Mouse (Mus musculus) urinary bladder, postnatal 10 days (tissue): ENCODE measurements around the gene Atg4b.
A peak's percentile ranks its signal among the peaks of the same experiment; 100 is the strongest.
"Not testable (repeated sequence)": the region's sequence is repeated elsewhere in the genome, so short reads cannot be mapped to it uniquely, and the experiment has no call there.

Source experiments
- DNase-seq: peaks from one replicate; pipeline ENCODE4 v3.0.0; 2022; ENCODE audit warnings: low spot score

Atg4b gene

DNA sequence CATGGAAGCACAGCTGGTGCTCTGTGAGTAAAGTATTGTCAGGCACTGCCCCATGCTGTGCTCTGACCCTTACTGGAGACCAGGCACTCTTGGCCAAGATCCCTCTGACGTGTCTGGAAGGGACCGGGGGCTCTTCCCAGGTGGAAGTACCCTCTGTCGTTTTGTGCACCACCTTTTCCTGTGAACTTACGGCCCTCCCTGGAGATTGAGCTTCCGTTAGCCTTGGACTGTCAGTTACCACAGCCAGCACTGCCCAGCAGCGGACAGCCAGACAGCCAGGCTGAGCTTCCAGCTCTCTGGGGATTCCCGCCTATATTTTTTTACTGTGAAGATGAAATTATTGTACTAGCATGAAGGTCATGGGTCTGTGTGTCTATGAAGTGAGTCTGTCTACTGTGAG is 67.4 kb downstream of the Atg4b start:
- DNase-seq, result no peak

DNA sequence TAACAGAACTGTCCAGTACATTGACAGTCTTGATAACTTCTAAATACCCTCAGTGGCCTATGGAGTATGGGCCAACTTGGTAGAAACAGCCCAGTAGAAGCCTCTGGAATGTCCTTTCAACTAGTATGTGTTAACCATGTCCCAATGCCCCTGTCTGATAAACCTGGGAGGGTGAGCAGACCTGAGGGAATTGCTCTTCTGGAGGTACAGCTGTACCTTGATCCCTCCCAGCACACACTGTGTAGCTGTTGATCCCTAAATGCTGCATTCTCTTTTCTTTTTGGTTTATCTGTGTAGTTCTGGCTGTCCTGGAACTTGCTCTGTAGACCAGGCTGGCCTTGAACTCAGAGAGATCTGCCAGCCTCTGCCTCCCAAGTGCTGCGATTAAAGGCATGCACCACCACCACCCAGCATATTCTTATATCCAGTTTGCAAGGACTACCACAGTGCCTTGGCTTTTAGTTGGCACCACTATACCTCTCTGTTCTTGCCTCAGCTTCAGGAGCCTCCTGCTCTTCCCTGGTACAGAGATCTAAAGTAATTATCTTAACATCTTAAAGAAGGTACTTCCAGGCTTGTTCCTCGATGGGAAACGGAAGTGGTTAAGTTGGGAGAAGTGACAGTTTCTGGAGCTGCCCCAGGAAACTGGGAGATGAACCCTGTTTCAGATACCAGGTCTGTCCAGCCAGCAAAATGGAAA is 72.6 kb downstream of the Atg4b start:
- DNase-seq, result no peak

DNA sequence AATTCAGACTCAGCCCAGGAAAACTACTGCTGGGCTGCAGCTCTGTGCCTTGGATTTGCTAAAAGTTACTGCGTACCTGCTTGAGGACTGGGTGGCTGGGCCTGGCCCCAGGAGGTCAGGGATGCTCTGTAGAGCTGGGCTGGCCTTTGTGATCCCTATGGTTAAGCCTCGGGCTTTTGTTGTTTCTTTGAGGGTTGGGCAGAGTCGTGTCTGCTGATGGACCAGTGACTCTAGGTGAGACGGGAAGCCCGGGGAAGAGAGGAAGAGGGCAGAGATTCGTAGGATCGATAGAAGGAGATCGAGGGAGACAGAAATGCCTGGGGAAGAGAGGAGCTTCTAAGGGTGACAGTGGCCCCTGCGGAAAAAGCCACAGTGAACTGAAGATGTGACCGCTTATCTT is 73.3 kb downstream of the Atg4b start, which contains the start of gene D2hgdh:
Gene D2hgdh, plus strand, starts transcription at position 301 of the 400 bp plus-strand sequence.
- DNase-seq, result no peak

DNA sequence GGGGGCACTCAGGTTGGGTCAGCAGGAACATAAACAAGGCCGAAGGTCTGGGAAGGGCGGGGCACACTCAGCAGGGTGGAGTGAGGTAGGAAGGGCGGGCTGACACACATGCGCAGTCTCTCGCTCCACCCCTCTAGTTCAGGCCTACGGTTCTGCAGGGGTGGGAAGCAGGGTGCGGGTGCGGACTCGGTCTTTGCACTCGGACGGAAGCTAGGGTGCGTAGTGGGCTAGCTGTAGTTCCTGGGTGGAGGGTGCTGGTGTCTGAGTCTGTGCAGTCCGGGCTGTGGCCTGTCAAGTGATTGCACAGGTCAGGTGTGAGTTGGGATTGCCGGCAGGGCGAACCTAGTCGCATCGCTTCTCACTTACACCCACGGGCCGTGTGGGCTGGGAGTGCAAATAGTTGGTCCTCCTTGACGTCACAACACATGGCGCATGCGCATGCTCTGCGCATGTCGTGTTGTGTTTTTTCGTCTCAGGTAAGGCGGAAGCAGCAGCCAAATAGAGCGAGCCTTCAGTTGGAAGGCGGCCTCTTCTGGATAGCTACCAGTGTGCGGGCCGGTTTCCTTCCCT is 73.9 kb downstream of the Atg4b start:
- peak; percentile 75 for DNase-seq

DNA sequence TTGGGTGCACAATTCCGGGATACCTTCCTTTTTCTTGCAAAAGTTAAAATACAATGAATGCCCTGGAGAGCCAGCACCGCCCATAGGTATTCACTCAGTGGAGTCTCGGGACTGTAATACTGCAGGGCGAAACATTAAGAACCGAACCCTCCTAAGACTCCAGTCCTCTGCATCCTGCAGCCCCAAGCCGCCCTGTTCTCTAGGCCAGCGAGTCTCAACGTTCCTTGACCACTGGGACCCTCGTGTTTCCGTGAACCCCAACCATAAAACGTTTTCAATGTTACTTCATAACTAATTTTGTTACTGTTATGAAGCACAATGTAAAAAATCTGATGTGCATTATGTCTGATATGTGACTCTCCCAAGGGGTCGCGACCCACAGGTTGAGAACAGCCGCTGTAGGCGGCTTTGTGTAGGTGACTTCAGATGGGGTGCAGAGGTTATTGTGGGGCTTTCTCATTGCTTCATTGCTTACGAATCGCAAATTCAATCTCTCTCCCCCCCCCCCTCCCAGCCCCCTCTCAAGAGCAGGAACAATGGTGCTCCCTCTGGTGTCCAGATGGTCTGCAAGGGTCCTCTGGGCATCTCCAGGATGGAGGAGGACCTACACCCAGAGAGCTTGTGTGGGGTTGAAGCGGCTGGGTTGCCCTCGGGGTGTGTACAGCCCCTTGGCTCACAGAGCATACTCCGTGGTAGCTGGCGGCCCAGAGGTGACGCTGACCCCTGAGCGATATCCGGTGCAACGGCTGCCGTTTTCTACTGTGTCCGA is 74.7 kb downstream of the Atg4b start:
- no peak for DNase-seq

DNA sequence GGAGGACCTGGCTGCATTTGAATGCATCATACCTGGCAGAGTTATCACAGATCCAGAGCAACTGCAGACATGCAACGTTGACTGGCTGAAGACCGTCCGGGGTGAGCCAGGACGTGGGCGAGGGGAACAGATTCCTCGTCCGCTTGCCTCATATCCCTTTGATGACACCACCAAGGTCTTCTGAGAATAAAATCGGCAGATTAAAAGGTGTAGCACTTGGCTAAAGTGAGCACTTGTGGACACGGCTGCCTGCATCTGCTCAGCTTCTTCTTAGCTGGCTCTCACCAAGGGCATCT is 75.2 kb downstream of the Atg4b start:
- DNase-seq, result no peak

DNA sequence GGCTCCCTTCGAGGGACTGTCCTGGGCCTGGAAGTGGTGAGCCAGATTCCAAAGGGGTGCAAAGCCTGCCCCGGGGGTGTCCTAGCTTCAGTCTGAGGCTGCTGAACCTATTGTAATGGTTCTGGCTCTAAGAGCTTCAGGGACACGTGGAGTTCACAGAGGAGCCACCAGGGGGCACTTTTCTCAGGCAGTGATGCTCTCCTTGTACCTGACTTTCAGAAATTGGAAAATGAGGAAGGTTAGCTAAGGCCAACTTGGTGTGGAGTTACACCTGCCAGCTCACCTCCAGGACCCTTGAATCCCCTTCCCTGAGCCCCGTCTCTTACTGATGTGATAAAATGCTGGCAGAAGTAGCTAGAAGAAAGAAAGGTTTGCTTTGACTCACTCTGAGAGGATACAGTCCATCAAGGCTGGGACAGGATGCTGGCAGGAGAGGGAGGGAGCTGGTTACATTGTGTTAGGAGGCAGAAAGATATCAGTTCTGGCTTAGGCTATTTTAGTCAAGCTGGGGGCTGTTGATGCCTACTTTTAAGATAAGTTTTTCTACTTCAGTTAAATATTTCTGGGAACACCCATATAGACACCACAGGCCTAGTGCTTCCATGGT is 81.6 kb downstream of the Atg4b start:
- not testable (repeated sequence) for DNase-seq

DNA sequence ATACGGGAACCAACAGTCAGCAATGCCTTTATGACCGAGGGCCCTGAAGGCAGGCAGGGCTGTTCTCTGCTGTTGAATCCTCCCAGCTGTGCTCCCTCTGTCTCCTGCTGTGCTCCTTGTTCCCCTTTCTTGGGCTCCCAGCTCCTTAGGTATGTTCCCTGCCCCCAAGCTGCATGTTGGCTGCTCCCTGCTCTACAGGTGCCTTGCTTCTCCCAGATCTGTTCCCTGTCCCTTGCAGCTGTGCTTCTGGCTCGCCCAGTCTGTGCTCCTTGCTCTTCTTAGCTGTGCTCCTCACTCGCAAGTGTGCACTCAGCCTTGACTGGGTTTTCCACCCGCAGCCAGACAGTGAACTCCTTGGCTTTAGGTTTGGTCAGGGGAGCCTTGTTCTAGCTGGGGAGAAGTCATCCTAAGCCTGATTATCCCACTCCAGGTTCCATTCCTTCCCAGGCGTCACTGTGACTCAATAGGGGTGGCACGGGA is 83.4 kb downstream of the Atg4b start:
- no peak for DNase-seq

DNA sequence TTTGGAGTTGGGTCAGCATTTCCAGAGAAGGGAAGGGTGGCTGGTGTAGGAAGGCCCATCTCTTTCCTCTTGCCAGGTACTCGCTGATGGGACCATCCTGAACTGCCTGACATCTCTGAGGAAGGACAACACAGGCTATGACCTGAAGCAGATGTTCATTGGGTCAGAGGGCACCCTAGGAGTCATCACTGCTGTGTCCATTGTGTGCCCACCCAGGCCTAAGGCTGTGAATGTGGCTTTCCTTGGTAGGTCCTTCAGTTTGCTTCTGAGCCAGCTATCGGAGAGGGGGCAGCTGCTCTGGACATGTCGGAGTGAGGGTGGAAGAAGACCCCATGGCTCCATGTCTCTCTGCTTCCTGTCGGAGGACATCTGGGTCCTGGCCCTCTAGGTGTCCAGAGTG is 83.9 kb downstream of the Atg4b start:
- DNase-seq, result no peak

DNA sequence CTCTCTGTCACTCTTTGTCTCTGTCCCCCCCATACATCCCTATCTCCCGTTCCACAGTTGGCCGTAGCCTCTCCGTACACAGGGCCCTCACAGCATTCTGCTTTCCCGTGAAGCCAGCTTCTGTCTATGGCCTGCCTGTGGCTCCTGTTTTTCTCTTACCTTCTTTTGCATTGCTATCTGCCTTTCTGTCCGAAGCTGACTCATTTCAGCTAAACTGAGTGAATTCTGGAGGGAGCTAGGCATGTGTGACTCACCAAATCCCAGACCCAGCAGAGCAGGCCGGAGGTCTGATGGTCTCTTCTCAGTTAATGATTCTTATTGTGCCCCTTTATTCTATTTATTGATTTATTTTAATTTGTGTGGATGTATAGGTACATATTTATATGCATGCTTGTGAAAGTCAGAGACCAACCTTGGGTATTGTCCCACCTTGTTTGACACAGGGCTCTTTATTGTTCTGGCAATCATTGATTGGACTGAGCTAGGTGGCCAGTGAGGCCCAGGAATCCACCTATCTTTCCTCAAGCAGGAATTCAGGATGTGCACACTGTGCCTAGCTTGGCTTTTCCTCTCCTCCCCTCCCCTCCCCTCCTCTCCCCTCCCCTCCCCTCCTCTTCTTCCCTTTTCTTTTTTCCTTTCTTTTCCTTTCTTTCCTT is 84.7 kb downstream of the Atg4b start:
- DNase-seq, result no peak

DNA sequence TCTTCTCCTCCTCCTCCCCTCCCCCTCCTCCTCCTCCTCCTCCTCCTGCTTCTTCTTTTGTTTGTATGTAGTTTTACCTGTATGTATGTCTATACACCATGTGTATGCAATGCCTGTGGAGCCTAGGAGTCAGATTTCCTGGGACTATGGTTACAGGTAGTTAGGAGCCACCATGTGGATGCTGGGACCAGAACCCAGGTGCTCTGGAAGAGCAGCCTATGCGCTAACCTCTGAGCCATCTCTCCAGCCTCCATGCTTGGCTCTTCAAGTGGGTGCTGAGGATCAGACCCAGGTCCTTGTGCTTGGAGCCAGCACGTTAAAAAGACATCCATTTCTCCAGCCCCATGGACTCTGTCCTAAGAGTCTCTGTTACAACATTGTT is 85.2 kb downstream of the Atg4b start:
- DNase-seq, result no peak

DNA sequence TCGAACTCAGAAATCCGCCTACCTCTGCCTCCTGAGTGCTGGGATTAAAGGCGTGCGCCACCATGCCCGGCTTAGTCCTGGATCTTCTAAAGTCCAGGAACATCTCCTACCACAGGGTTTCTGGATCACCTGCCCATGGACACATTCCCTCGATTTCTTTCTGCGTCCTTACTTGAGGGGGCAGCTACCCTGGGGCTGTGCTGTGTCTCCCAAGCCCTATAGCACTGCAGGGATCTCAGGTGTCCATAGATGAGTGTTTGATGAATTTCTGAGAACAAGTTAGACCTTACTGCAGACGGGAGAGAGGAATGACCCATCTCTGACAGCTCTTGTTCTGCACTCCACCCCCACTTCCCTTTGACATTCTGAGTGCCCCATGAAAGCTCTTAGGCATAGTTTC is 86.0 kb downstream of the Atg4b start:
- DNase-seq, result no peak

DNA sequence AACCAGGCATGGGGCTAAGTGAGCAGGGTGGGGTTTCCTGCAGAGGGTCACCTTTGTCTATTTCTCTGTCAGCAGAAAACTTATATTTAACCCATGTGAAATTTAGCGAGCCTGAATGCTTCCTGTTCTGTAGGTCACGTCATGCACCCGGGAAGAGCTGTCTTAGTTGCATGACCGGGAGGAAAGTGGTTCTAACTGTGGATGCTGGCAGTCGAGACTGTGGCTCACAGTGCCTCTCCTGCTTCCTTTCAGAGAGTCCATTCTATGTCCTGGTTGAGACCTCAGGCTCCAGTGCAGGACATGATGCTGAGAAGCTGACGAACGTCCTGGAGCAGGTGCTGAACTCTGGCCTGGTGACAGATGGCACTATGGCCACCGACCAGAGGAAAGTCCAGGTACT is 87.3 kb downstream of the Atg4b start:
- DNase-seq, result not testable (repeated sequence)
